In the genomic region with DNA sequence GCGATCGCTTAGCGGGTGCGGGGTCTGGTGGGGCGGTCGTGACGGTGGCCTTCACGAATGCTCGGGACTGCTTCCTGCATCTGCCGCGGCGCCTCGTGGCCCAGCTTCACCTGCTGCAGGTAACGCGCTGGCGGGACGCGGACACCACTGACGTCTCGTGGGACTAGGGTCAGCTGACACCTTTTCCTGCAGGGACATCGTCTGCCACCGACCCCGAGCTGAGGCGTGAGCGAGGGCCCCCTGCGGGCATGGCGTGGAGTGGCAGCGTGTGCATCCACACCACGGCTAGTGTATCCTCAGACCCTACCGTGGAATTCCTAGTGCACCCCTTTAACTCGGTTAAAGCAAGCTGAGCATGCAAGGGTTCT, we compare ENCODE assay signal across 8 mouse cellular contexts. TPM values are rescaled to one million over a fixed set of nuclear protein-coding genes. Genes with fewer than 3 reads are reported as not detected.
DNase-seq lines count a peak whose midpoint lies in the region; ATAC-seq and TF ChIP-seq lines count a peak whose summit lies in the region.

A gene (minus strand): TSS at position 187 of the 368 bp plus-strand sequence.

- peak within 1 kb of the TSS; percentile 26; the same call in 1 of the 2 replicates for H3K27ac ChIP-seq in ES-E14 (ENCODE audit: insufficient read depth, low read depth, low read length, poor library complexity, severe bottlenecking)
- H3K27ac ChIP-seq in forebrain, embryonic 14.5 days (ENCODE audit: low read depth, low read length): peak within 1 kb of the TSS; percentile 33; the same call in 1 of the 2 replicates
- peak within 1 kb of the TSS; percentile 52 for H3K27ac ChIP-seq in liver, embryonic 16.5 days (ENCODE audit: low read length)
- peak within 1 kb of the TSS; percentile 78 for H3K27ac ChIP-seq in neural tube, embryonic 13.5 days (replicated peaks)

- peak; percentile 84 for ATAC-seq in forebrain, embryonic 14.5 days
- ATAC-seq in liver, embryonic 16.5 days (ENCODE audit: low read depth): peak; percentile 69
- peak; percentile 86 for ATAC-seq in neural tube, embryonic 13.5 days (ENCODE audit: low read depth)

- peak within 1 kb of the TSS; percentile 89 for H3K9ac ChIP-seq in ES-E14 (ENCODE audit: insufficient read depth, low read depth, low read length, poor library complexity, severe bottlenecking)
- peak within 1 kb of the TSS; percentile 80 for H3K9ac ChIP-seq in forebrain, embryonic 14.5 days (ENCODE audit: low read length)
- H3K9ac ChIP-seq in liver, embryonic 16.5 days (ENCODE audit: low read depth, low read length): peak within 1 kb of the TSS; percentile 77
- H3K9ac ChIP-seq in neural tube, embryonic 13.5 days: peak within 1 kb of the TSS; percentile 77

- 0% methylated on average over 31 of the region's 31 CpGs for WGBS in forebrain, embryonic 14.5 days
- under 1% methylated on average over 31 of the region's 31 CpGs for WGBS in large intestine, adult 2 months
- under 1% methylated on average over 31 of the region's 31 CpGs for WGBS in liver, embryonic 16.5 days (ENCODE audit: insufficient replicate concordance)
- WGBS in neural tube, embryonic 13.5 days: under 1% methylated on average over 31 of the region's 31 CpGs

- peak within 1 kb of the TSS; percentile 73 to 94 for H3K4me3 ChIP-seq in ES-E14 (ENCODE audit: insufficient read depth in 1 of 2, low read depth in 1 of 2, low read length in 2 of 2, poor library complexity in 1 of 2, severe bottlenecking in 1 of 2)
- peak within 1 kb of the TSS; percentile 85 for H3K4me3 ChIP-seq in forebrain, embryonic 14.5 days (ENCODE audit: low read depth, low read length)
- H3K4me3 ChIP-seq in liver, embryonic 16.5 days (ENCODE audit: low read depth, low read length): peak within 1 kb of the TSS; percentile 78
- peak within 1 kb of the TSS; percentile 78 for H3K4me3 ChIP-seq in neural tube, embryonic 13.5 days

- H3K4me2 ChIP-seq in forebrain, embryonic 14.5 days (ENCODE audit: low read length): peak within 1 kb of the TSS; percentile 70
- peak within 1 kb of the TSS; percentile 83 for H3K4me2 ChIP-seq in liver, embryonic 16.5 days (ENCODE audit: low read depth, low read length)
- peak within 1 kb of the TSS; percentile 84 for H3K4me2 ChIP-seq in neural tube, embryonic 13.5 days

- in situ Hi-C loops in ES-E14 (cut with MboI; ENCODE audit: low sequenced_read_pairs in 2 of 2, unreplicated experiment in 2 of 2): no loop called here

- peaks cover 3% of the 10 kb centered on the region; the same call in 1 of the 2 replicates for H3K36me3 ChIP-seq in ES-E14 (ENCODE audit: control insufficient read depth, insufficient read depth, low read length, poor library complexity, severe bottlenecking)
- H3K36me3 ChIP-seq in forebrain, embryonic 14.5 days (ENCODE audit: control insufficient read depth, insufficient read depth, low read length): peaks cover 7% of the 10 kb centered on the region
- no peaks in the 10 kb centered on the region for H3K36me3 ChIP-seq in liver, embryonic 16.5 days (ENCODE audit: control insufficient read depth, insufficient read depth)
- H3K36me3 ChIP-seq in neural tube, embryonic 13.5 days: peaks cover 14% of the 10 kb centered on the region

- intact Hi-C loops in heart, postnatal 10 days (cut with DNase I): no loop called here

- H3K9me3 ChIP-seq in ES-E14 (ENCODE audit: control insufficient read depth, insufficient read depth, low read depth, low read length): no peaks in the 10 kb centered on the region
- no peaks in the 10 kb centered on the region for H3K9me3 ChIP-seq in forebrain, embryonic 14.5 days (replicated peaks; ENCODE audit: control insufficient read depth, low read length)
- H3K9me3 ChIP-seq in liver, embryonic 16.5 days (replicated peaks; ENCODE audit: control insufficient read depth, low read length): no peaks in the 10 kb centered on the region
- no peaks in the 10 kb centered on the region for H3K9me3 ChIP-seq in neural tube, embryonic 13.5 days

- H3K4me1 ChIP-seq in ES-E14 (ENCODE audit: control insufficient read depth in 2 of 2, insufficient read depth in 2 of 2, low read length in 2 of 2, poor library complexity in 1 of 2): peaks cover 0 to 2% of the 10 kb centered on the region in 2 experiments; a peak in 1 of 4 replicates
- H3K4me1 ChIP-seq in forebrain, embryonic 14.5 days (ENCODE audit: control insufficient read depth, insufficient read depth, low read length): peaks cover 9% of the 10 kb centered on the region
- H3K4me1 ChIP-seq in liver, embryonic 16.5 days (ENCODE audit: control insufficient read depth, low read depth, low read length): peaks cover 12% of the 10 kb centered on the region
- H3K4me1 ChIP-seq in neural tube, embryonic 13.5 days (replicated peaks): peaks cover 32% of the 10 kb centered on the region

- H3K27me3 ChIP-seq in forebrain, embryonic 14.5 days (replicated peaks; ENCODE audit: control insufficient read depth, insufficient read depth, low read length): no peaks in the 10 kb centered on the region
- H3K27me3 ChIP-seq in liver, embryonic 16.5 days (ENCODE audit: control insufficient read depth, insufficient read depth, low read depth, low read length): no peaks in the 10 kb centered on the region
- no peaks in the 10 kb centered on the region for H3K27me3 ChIP-seq in neural tube, embryonic 13.5 days

- peak; percentile 64 for DNase-seq in ES-E14 (ENCODE audit: low read depth, low spot score)
- DNase-seq in cerebellum, adult 11 months: peak; percentile 79
- peak; percentile 82 for DNase-seq in forebrain, embryonic 14.5 days (ENCODE audit: low spot score)
- DNase-seq in heart, postnatal 10 days: peak; percentile 80 to 87
- DNase-seq in large intestine, adult 2 months (ENCODE audit: low read depth, low spot score): peak; percentile 44
- DNase-seq in telencephalon, adult 2 months (ENCODE audit: low read depth, low spot score): peak; percentile 71

TF ChIP-seq in ES-E14, 5 proteins besides CTCF, POLR2A, EP300 and RAD21:
- TF ChIP-seq HCFC1 (IDR thresholded peaks at IDR 0.05; ENCODE audit: borderline replicate concordance, insufficient read depth, low read length): no peak
- TF ChIP-seq MAFK (IDR thresholded peaks at IDR 0.05; ENCODE audit: insufficient read depth, low read depth, low read length): no peak
- no peak; the same call in 1 of the 2 replicates for TF ChIP-seq CHD2 (IDR thresholded peaks at IDR 0.05; ENCODE audit: low read depth, low read length)
- no peak for TF ChIP-seq ZC3H11A (IDR thresholded peaks at IDR 0.05; ENCODE audit: borderline replicate concordance, low read depth, low read length)
- TF ChIP-seq ZNF384 (IDR thresholded peaks at IDR 0.05; ENCODE audit: low read depth, low read length): no peak

RNA-seq across cellular contexts. Expression of the gene that starts here (rescaled TPM):
- total RNA-seq in ES-E14 (2012; rRNA removed): 21.9 and 25.0 TPM in 2 replicates
- 17.3 and 19.6 TPM in 2 replicates for polyA plus RNA-seq in forebrain, embryonic 14.5 days (2014; fragmentation: Nextera tagmentation; extraction: Ambion mirVana)
- total RNA-seq in heart, postnatal 10 days (2021): 1 to 10 TPM; 5.9 to 6.6 TPM
- polyA plus RNA-seq in large intestine, adult 2 months (2012; rRNA removed): 3.8 and 4.4 TPM in 2 replicates
- polyA plus RNA-seq in liver, embryonic 16.5 days (2015; fragmentation: Nextera tagmentation; extraction: Ambion mirVana): 5.5 and 7.0 TPM in 2 replicates
- 16.1 and 16.5 TPM in 2 replicates for polyA plus RNA-seq in neural tube, embryonic 13.5 days (2015; fragmentation: Nextera tagmentation; extraction: Ambion mirVana)

Comparison
In these comparisons a context has a peak if more than half of its experiments do, and no peak if none do; other contexts are left out.
1. Peak in every context shown above with its lines: DNase-seq, ATAC-seq, H3K4me3 ChIP-seq and H3K27ac ChIP-seq.
2. H3K27ac ChIP-seq: peak in every context shown above with its lines; median percentile 78 in neural tube, embryonic 13.5 days; 52 in liver, embryonic 16.5 days; 33 in forebrain, embryonic 14.5 days; 26 in ES-E14.